Mouse (Mus musculus) brain, embryonic 18.5 days (tissue): ENCODE results near the gene Rilpl1.

ENCODE experiments used
- DNase-seq: peaks from one replicate; pipeline ENCODE4 v3.0.0-alpha.2; 2012; ENCODE audit warnings: low read depth, low spot score

Gene Rilpl1

DNA sequence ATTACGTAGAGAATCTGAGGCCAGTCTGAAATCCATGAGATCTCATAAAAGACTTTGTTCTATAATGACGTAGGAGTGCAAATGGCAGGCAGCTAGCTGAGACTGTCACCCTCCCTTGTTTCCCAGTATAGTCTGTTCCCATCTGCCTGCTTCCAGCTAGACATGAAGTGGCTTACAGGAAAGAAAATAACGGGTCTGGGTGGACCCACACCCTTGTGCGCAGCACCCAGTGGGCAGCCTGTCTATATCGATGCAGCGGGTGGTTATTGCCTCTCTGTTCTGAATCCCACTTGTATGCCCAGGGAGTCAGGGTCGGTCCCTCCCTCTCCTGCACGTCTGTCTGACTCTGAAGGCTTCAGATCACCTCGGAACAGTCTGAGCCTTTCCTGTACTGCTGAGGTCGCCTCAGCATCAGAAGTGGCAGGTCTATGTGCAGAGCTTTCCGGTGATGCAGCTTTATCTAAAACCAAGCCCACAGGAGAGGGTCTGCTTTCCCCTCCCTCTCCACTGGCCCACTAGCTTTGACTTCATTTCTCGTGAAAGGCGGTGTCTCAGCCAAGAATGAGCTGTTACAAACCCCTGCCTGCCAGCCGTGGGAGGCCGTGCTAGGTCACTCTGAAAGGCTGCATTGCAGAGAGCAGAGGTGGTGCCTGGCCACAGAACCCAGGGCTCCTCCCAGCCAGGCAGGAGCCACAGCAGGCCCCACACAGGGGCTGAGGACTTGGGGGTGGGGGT is 78.5 kb downstream of the Rilpl1 start:
- no peak for DNase-seq

DNA sequence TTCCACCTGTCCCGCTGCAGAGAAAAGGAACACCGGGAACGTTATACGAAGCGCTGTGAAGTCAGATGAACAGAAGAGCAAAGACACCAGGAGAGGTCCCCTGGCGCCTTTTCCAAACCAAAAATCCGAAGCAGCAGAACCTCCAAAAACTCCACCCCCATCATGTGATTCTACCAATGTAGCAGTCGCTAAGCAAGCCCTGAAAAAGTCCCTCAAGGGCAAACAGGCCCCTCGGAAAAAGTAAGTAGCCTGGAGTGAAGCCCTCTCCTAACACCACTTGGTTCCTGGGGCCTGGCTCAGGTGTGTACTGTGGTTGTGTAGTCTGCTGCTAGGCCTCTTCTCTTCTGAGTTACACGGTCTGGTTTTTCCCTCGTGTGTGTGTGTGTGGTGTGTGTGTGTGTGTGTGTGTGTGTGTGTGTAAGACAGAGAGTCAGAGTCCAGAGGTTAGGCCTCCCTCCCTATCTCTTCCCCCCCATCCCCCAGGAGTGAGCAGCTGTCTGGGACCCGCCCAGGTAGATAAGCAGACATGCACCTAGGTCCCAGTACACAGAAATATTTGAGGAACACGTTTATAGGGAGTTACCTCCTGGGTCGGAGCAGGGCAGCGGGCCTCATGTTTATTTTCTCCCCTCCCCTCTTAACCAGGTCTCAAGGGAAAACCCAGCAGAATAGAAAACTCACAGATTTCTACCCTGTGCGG is 80.4 kb downstream of the Rilpl1 start:
- no peak for DNase-seq

DNA sequence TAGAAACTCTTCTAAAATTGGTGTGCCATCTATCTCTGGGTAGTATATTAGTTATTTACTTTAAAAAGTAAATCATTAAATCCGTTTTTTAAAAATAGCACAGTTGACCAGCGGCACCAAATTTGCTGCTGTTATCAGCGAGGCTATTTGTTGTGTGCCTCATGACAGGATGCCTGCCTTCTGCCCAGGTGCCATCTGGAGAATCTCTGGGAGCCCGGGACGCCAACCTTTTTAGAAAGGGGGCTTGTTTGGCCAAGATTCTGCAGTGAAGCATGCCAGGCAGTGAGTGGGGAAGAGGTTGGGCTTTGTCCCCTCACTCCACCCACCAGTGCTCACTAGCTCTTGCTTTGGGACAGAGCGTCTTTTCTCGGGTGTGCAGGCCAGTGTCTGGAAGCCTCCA is 81.1 kb downstream of the Rilpl1 start:
- no peak for DNase-seq

DNA sequence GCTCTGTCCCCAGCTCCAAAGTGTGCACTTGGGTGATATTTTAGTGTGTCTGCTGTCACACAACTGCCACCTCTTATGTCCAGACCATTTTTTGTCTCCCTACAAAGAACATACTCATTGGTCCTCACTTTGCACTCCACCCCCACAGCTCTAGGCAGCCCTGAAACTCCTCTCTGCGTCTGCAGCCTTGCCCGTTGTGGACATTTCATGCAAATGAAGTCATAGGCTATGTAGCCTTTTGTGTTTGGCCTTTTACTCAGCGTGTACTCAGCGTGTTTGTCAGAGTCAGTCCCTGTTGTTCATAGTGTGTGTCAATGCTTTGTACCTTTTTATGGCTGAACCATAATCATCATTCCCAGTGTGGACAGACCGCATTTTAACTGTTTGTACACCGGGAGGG is 81.7 kb downstream of the Rilpl1 start:
- DNase-seq: no peak

DNA sequence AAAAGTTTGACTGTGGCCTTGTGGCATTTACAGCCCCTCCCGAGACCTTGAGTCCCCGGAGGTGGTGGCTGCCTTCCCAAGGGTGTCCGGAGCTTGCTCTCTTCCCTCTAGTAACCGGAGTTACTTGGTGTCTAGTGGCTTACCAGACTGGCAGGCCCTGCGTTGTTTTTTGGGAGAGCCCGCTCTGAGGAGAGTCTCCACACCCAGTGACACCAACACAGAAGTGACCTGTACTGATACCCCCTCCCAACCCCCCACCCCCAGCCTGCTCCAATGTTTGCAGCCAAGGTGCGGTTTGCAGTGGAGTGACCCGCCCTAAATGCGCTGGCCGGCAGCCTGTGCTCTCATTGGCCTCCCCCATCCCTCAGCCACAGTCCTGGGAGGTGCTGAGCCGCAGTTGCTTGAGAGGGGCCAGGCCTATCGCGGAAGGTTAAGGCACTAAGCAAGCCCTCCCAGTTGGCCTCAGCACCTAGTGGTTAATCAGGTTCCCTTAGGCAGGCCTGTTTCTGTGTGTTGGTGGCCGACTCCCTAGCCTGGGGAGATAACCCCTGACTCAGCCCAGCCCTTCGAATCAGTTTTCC is 84.8 kb downstream of the Rilpl1 start:
- DNase-seq: no peak

DNA sequence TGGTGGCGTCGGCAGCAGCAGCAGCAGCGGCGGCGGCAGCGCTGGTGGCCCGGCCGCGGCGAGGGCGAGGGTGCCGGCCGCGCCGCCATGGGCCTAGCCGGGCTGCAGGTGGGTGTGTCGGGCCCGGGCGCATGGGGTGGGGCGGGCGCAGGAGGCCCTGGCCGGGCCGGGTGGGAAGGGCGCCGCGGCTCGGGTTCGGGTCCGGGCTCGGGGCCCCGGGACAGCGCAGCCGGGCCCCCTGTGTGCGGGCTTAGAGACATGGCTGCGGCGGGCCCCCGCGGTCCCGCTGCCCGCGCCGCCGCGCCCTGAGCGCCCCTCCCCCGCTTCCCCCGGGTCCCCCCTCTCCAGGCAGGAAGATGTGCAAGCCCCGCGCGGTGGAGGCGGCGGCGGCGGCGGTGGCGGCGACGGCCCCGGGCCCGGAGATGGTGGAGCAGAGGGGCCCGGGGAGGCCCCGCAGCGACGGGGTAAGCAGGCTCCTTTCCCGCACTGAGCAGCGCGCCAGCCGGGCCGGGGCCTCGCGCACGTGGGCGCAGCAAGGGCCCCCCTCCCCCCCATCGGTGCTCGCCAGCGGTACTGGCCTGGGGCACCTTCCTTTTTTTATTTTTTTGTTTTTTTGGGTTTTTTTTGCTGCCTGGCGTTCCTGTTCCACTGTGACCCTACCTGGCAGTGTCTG is 85.4 kb downstream of the Rilpl1 start:
- no peak for DNase-seq

DNA sequence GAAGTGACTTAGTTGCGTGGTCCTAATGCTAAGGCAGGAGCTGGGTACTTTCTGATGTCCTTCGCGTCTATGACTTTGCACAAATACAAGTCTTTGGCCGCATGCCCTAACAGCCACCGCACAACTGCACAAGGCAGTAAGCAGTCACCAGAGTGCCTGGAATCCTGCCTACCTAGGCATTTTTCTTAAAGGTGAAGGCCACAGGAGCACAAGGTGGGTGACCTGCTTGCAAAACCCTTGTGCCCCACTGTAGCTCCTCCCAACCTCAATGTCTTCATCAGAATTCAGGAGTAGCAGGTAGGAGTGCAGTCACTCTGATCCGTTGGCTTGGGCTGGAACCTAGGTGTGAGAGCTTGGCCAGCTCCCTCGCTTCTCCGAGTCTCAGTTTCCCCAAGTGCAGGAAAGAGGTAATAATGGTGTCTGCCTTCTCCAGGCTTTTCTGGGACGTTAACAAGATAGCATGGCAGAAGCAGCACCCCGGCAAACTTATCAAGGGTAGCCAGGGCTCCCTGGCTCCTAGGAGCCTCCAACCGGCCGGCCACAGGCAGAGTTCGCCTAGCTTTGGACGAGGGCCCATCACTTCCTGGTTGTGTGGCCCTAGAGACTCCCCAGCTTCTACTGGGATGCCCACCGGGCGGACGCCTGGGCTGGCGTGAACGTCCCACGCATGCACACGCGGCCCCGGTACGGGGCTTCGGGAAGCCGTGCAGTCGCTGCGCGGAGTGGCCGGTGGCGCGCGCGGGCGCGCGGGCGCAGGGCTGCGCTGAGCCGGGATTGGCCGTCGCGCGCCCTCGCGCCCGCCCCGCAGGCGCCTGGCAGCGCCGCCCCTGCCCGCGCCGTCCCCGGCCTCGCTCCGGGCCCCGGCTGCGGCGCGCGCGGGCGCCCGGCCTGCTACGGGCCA is 86.3 kb downstream of the Rilpl1 start:
- no peak for DNase-seq

DNA sequence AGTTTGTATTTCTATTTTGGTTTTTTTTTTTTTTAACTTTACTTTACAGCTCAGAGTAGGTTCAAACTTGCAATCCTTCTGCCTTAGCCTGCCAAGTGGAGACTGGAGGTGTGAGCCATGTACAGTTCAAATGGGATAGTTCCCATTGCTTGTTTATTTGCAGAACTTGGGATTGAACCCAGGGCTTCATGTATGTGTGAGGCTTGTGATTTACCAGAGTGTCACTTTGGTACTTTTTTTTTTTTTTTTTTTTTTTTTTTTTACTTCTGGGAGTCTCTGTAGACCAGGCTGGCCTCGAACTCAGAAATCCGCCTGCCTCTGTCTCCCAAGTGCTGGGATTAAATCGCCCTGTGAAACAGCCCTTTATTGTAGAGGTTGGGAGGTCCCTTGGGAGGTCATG is 87.0 kb downstream of the Rilpl1 start:
- DNase-seq: no peak
